Mouse (Mus musculus) forebrain, embryonic 16.5 days (tissue): ENCODE measurements around the gene Snhg11. TPM values are rescaled to one million over a fixed set of nuclear protein-coding genes. Genes with fewer than 3 reads are reported as not detected.

ENCODE experiments used
- ATAC-seq: fragments of 200-750 bp; cut with Nextera tagmentation; 2 replicates; pipeline ENCODE4 v1.8.0; 2017; ENCODE audit warnings: mild to moderate bottlenecking, moderate library complexity
- H3K27ac ChIP-seq: fragments of 300-500 bp; sonication (generic); 2 replicates; pipeline ENCODE4 v1.5.1; 2014; ENCODE audit warnings: low read length, control low read depth
- H3K27me3 ChIP-seq: fragments of 300-500 bp; sonication (generic); replicated peaks from 2 replicates; pipeline ENCODE4 v1.6.1; 2014; ENCODE audit warnings: low read length; ENCODE audit not compliant: control insufficient read depth, insufficient read depth
- H3K36me3 ChIP-seq: fragments of 300-500 bp; sonication (generic); 2 replicates; pipeline ENCODE4 v1.6.1; 2014; ENCODE audit not compliant: control insufficient read depth, insufficient read depth
- H3K4me1 ChIP-seq: fragments of 300-500 bp; sonication (generic); replicated peaks from 2 replicates; pipeline ENCODE4 v1.6.1; 2014; ENCODE audit warnings: low read length; ENCODE audit not compliant: control insufficient read depth, insufficient read depth
- H3K4me2 ChIP-seq: fragments of 300-500 bp; sonication (generic); 2 replicates; pipeline ENCODE4 v1.6.1; 2014; ENCODE audit warnings: mild to moderate bottlenecking, low read length, control low read depth
- H3K4me3 ChIP-seq: fragments of 300-500 bp; sonication (generic); replicated peaks from 2 replicates; pipeline ENCODE4 v1.5.1; 2014; ENCODE audit warnings: mild to moderate bottlenecking, low read length, control low read depth
- H3K9ac ChIP-seq: fragments of 300-500 bp; sonication (generic); replicated peaks from 2 replicates; pipeline ENCODE4 v1.6.1; 2014; ENCODE audit warnings: low read depth, low read length, control low read depth
- H3K9me3 ChIP-seq: fragments of 300-500 bp; sonication (generic); 2 replicates; pipeline ENCODE4 v1.6.1; 2016; ENCODE audit warnings: low read length; ENCODE audit not compliant: control insufficient read depth
- WGBS: fragments of 180-500 bp; shearing (Covaris S2); extraction: QIAGEN DNeasy Blood & Tissue Kit; methylation state at CpG from one replicate; pipeline ENCODE4 v1.1.7; 2014; 5-methylcytosine and 5-hydroxymethylcytosine counted together
- polyA plus RNA-seq: library from polyadenylated mRNA; unstranded; fragments of >200 nt; fragmentation: Nextera tagmentation; extraction: Ambion mirVana; gene quantifications from 2 replicates; pipeline ENCODE4 v1.2.1, GENCODE M21; 2015

Snhg11 gene
- polyA plus RNA-seq: 49.7 and 217 TPM in 2 replicates

DNA sequence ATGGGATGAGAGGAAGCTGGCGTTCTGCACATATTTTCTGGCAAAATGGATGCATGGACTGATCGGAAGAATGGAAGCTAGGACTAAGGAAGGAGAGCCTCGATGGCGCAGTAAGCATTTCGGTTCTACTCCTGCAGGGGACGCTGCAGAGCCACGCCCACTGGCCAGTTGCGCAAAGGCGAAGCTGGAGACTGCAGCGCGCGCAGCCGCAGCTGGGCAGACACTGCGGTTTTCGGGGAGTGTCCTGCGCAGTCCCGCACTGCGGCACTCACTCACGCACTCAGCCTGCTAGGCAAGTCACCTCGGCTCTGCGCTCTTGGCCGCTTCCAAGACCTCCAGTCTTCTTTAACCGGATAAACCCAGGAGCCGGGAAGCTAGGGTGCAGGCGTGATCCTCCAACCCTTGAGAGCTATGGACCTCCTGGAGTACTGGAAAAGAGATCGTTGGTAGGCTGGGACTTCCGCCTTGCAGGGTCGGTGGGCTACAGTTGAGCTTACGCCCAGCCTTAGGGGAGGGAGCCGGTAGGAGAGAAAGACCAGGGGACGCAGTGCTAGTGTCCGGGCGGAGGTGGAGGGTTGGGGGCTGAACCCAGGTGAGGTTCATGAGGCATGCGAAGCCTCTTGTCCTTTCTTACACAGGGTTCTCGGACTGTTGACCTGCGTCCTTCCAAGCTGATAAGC is at the start of gene Snhg11:
TSS of gene Snhg11 (plus strand) at position 196 of the 680 bp plus-strand sequence.
- H3K36me3 ChIP-seq: no peaks in the 10 kb centered on the region
- peaks cover 5% of the 10 kb centered on the region; the same call in 1 of the 2 replicates for H3K4me1 ChIP-seq
- peaks cover 14% of the 10 kb centered on the region; the same call in 1 of the 2 replicates for H3K27me3 ChIP-seq
- peak within 1 kb of the TSS; percentile 44 for H3K9ac ChIP-seq
- H3K27ac ChIP-seq: peak within 1 kb of the TSS; percentile 39; the same call in 1 of the 2 replicates
- peak; percentile 86 for ATAC-seq
- H3K4me2 ChIP-seq: peak within 1 kb of the TSS; percentile 53
- no peaks in the 10 kb centered on the region for H3K9me3 ChIP-seq
- WGBS: 1% methylated on average over 36 of the region's 36 CpGs
- H3K4me3 ChIP-seq: peak within 1 kb of the TSS; percentile 39

DNA sequence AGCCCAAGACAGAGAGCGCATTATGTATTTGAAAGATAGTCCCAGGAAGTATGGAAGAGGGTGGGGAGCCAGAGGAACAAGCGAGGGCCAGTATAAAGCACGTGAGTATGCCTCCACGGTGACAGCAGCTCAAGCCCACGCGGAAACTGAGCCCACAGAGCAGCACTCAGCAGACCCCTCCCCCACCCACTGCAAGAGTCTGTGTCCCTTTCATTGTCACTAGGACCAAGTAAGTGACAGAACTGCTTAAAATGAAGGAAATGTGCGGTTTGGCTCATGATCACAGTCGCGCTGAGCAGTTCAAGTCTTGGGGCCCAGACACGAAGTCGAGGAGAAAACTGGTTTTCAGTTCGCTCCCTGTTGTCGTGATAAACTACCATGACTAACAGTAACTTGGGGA is 41.1 kb upstream of the Snhg11 start:
- ATAC-seq: no peak
- Histone ChIP-seq H3K27ac (no peak overlapping the region), H3K27me3 (no peaks in the 10 kb centered on the region), H3K4me3 (no peak overlapping the region), H3K9me3 (no peaks in the 10 kb centered on the region), H3K4me1 (no peaks in the 10 kb centered on the region), H3K36me3 (no peaks in the 10 kb centered on the region), H3K4me2 (no peak overlapping the region), H3K9ac (no peak overlapping the region)
- WGBS: 89% methylated on average over 13 of the region's 13 CpGs

GRCm38 (mm10) chr2:158337698-158338097 is 37.7 kb upstream of the Snhg11 start:
- WGBS: 73% methylated on average over 10 of the region's 10 CpGs
- no peaks in the 10 kb centered on the region for H3K36me3 ChIP-seq
- H3K4me3 ChIP-seq: no peak overlapping the region
- no peak for ATAC-seq
- no peak overlapping the region for H3K4me2 ChIP-seq
- H3K27me3 ChIP-seq: no peaks in the 10 kb centered on the region
- H3K9me3 ChIP-seq: no peaks in the 10 kb centered on the region
- H3K27ac ChIP-seq: no peak overlapping the region
- peaks cover 3% of the 10 kb centered on the region; the same call in 1 of the 2 replicates for H3K4me1 ChIP-seq
- H3K9ac ChIP-seq: no peak overlapping the region

GRCm38 (mm10) chr2:158339948-158340564 is 35.4 kb upstream of the Snhg11 start:
- Histone ChIP-seq H3K9me3 (no peaks in the 10 kb centered on the region), H3K4me3 (no peak overlapping the region), H3K4me1 (peaks cover 3% of the 10 kb centered on the region; the same call in 1 of the 2 replicates), H3K36me3 (no peaks in the 10 kb centered on the region), H3K4me2 (no peak overlapping the region), H3K9ac (no peak overlapping the region), H3K27me3 (no peaks in the 10 kb centered on the region), H3K27ac (no peak overlapping the region; the same call in 1 of the 2 replicates)
- ATAC-seq: peak; percentile 67; the same call in 1 of the 2 replicates
- 32% methylated on average over 11 of the region's 11 CpGs for whole genome bisulfite sequencing

DNA sequence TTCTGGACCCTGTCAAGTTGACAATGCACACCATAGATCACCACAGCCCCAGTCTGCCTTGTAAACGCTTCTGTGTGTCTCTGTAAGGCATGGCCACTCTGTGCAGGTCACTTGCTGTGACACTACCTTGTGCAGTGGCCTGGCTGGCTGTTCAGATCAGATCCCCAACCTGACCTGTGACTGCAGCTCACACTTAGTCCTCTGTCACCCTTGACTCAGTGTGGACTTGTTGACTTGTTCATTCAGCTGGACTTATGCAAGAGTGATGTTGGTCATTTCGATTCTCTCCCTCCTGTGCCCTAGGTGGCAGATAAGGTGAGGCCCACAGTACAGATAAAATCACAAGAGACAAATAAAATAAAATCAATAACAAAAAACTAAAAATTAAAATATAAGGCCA is 34.1 kb upstream of the Snhg11 start:
- no peak for ATAC-seq
- Histone ChIP-seq H3K27me3 (no peaks in the 10 kb centered on the region), H3K4me1 (peaks cover 3% of the 10 kb centered on the region; the same call in 1 of the 2 replicates), H3K4me3 (no peak overlapping the region), H3K9ac (no peak overlapping the region), H3K9me3 (no peaks in the 10 kb centered on the region), H3K4me2 (no peak overlapping the region), H3K27ac (no peak overlapping the region), H3K36me3 (no peaks in the 10 kb centered on the region)
- WGBS: 88% methylated on average over 2 of the region's 2 CpGs

DNA sequence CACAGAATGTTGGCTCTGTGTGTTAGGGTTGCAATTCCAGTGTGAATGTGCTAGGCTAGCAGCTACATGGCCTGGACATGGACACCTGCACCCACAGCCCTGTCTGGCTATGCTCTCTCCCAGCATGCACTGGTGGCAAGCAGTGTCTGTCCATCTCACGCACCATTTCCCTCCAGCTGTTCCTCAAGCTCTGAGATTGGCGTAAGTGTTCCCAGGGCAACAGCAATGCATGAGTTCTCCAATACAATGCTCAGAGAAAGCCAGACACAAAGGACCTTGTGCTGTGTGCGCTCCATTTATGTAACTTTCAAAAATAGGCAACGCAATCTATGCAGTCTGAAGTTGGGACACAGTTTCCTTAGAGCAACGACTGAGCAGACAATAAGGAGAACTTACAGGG is 31.9 kb upstream of the Snhg11 start:
- no peak overlapping the region for H3K4me2 ChIP-seq
- H3K9me3 ChIP-seq: no peaks in the 10 kb centered on the region
- 22% methylated on average over 5 of the region's 5 CpGs for WGBS
- H3K4me3 ChIP-seq: no peak overlapping the region
- peaks cover 3% of the 10 kb centered on the region; the same call in 1 of the 2 replicates for H3K4me1 ChIP-seq
- H3K27me3 ChIP-seq: no peaks in the 10 kb centered on the region
- H3K36me3 ChIP-seq: no peaks in the 10 kb centered on the region
- ATAC-seq: no peak
- no peak overlapping the region for H3K27ac ChIP-seq
- H3K9ac ChIP-seq: no peak overlapping the region

DNA sequence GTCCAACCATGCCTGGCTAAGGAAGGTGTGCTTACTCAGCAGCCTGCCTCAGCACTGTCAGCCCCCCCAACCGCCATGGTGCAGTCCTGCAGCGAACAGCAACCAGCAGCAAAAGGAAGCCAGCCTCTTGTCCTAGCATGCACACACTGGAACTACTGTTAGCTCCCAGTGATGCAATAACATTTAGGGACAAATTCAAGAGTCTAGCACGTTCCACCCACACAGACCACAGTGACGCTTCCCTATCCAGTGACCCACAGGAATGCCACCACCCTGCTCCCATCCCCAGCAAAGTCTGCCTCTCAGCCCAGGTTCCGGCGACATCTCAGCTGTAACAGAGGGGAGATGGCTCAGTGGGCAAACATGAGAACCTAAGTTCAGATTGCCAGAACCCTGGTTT is 29.0 kb upstream of the Snhg11 start:
- WGBS: 75% methylated on average over 6 of the region's 6 CpGs

GRCm38 (mm10) chr2:158347868-158348267 is 27.6 kb upstream of the Snhg11 start:
- no peak overlapping the region for H3K4me3 ChIP-seq
- H3K4me2 ChIP-seq: no peak overlapping the region
- peak; percentile 62; the same call in 1 of the 2 replicates for ATAC-seq
- no peak overlapping the region for H3K27ac ChIP-seq
- no peaks in the 10 kb centered on the region for H3K4me1 ChIP-seq
- H3K9ac ChIP-seq: no peak overlapping the region
- WGBS: under 1% methylated on average over 6 of the region's 6 CpGs
- no peaks in the 10 kb centered on the region for H3K36me3 ChIP-seq
- no peaks in the 10 kb centered on the region for H3K9me3 ChIP-seq
- no peaks in the 10 kb centered on the region for H3K27me3 ChIP-seq

More for the DNA sequence above, 29.0 kb upstream of the Snhg11 start:
- Histone ChIP-seq H3K9me3 (no peaks in the 10 kb centered on the region), H3K36me3 (no peaks in the 10 kb centered on the region), H3K27me3 (no peaks in the 10 kb centered on the region), H3K9ac (no peak overlapping the region), H3K27ac (no peak overlapping the region), H3K4me1 (no peaks in the 10 kb centered on the region), H3K4me3 (no peak overlapping the region), H3K4me2 (no peak overlapping the region)
- ATAC-seq: no peak

- Histone ChIP-seq H3K27me3 (no peaks in the 10 kb centered on the region), H3K9ac (no peak overlapping the region), H3K4me3 (no peak overlapping the region), H3K27ac (no peak overlapping the region), H3K9me3 (no peaks in the 10 kb centered on the region), H3K4me2 (no peak overlapping the region), H3K4me1 (no peaks in the 10 kb centered on the region), H3K36me3 (peaks cover 24% of the 10 kb centered on the region)
- no peak for ATAC-seq
- WGBS: 82% methylated on average over 3 of the region's 3 CpGs
Measured at GRCm38 (mm10) chr2:158352801-158353520, 22.5 kb upstream of the Snhg11 start.
